Mouse (Mus musculus): ENCODE data around the gene Lrrc27. TPM values are rescaled to one million over a fixed set of nuclear protein-coding genes. Genes with fewer than 3 reads are reported as not detected.

The Lrrc27 gene
- polyA plus RNA-seq, 1 experiment from 2014 or later, result 3.7 TPM

DNA sequence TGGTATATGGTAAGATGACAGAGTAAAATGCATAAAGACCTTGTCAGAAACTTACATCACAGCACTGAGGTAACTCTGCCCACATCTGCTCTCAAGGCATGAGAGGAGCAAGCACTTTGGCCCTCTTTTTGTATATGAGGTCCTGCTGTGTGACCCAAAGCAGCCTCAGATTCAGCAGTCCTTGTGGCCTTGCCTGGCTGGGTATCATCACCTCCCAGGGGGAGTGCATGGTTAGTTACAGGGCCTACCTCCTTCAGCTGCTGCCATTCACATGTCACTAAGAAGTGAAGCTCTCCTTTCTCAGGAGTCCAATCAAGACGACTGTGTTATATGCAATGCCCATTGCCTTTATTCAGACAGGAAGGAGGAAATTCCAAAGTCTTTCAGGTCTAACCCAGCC is 2.7 kb downstream of the Lrrc27 start:
- H3K4me2 ChIP-seq, result no peak overlapping the region
- H3K4me3 ChIP-seq, result no peak overlapping the region
- no peak overlapping the region for H3K27ac ChIP-seq
- no peak for ATAC-seq
- H3K9me3 ChIP-seq (replicated peaks), result no peaks in the 10 kb centered on the region
- H3K36me3 ChIP-seq (ENCODE audit: poor library complexity, severe bottlenecking), result no peaks in the 10 kb centered on the region
- no peaks in the 10 kb centered on the region for H3K27me3 ChIP-seq
- 88% methylated on average over 1 of the region's 1 CpGs for whole genome bisulfite sequencing
- H3K4me1 ChIP-seq, result peaks cover 12% of the 10 kb centered on the region
- no peak overlapping the region for H3K9ac ChIP-seq

DNA sequence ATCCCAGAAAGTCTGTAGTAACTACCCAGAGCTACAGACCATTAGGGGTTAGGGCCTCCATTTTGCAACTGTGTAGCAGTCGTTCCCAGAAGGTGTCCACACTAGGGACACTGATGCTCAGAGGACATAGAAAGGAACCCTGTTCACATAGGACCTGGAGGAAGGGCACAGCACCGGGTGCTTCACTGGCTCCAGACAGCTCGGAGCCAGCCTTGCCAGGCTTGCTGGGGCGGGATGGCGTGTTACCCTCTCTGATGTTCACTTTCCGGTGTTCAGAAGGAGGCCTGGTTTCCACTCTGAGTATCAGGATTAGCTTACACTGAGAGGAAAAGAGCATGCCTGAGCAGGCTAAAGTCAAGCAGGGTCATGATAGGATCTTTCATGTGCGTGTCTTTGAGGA is 3.2 kb downstream of the Lrrc27 start:
- Histone ChIP-seq H3K27ac (no peak overlapping the region), H3K4me2 (no peak overlapping the region), H3K9ac (no peak overlapping the region), H3K4me1 (peaks cover 12% of the 10 kb centered on the region), H3K4me3 (no peak overlapping the region), H3K9me3 (replicated peaks) (no peaks in the 10 kb centered on the region), H3K36me3 (ENCODE audit: poor library complexity, severe bottlenecking) (no peaks in the 10 kb centered on the region), H3K27me3 (no peaks in the 10 kb centered on the region)
- 90% methylated on average over 7 of the region's 7 CpGs for WGBS
- no peak for ATAC-seq

DNA sequence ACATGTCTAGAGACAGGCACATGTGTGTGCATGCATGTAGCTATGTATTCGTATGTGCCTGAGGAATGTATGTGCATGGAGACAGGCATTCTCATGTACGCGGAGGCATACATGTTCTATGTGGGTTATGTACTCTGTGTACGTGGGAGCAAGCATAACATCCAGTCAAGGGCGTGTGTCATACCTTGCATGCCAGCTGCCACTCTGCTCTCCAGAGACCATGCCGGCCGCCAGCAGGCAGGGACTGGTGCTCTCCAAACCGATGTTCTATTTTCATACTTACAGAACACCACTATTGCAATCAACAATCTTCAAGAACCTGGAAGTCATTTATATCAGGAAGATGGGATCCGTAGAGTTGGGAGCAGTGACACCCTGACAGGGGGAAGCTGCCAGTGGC is 3.7 kb downstream of the Lrrc27 start:
- Histone ChIP-seq H3K9ac (no peak overlapping the region), H3K36me3 (ENCODE audit: poor library complexity, severe bottlenecking) (no peaks in the 10 kb centered on the region), H3K4me2 (no peak overlapping the region), H3K9me3 (replicated peaks) (no peaks in the 10 kb centered on the region), H3K4me1 (peaks cover 12% of the 10 kb centered on the region), H3K4me3 (no peak overlapping the region), H3K27me3 (no peaks in the 10 kb centered on the region), H3K27ac (no peak overlapping the region)
- no peak for ATAC-seq
- WGBS, result 95% methylated on average over 9 of the region's 9 CpGs

DNA sequence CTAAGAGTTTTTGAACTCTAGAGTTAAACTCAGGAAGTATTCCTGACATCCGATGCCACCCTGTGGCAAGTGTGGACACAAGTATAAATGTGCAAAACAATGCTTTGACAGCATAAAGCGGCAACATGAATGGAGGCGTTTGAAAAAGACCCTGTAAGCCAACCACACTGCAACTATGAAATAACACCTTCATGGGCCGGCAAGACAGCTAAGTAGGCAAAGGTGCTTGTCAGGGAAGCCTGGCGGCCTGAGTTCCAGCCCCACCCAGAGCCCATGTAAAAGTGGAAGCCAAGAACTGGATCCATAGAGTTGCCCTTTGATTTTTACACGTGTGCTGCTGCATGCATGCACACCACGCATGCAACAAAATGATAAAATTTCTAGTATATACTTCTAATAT is 4.3 kb downstream of the Lrrc27 start:
- ATAC-seq, result no peak
- H3K4me2 ChIP-seq, result no peak overlapping the region
- H3K4me1 ChIP-seq, result peaks cover 12% of the 10 kb centered on the region
- H3K4me3 ChIP-seq, result no peak overlapping the region
- no peak overlapping the region for H3K27ac ChIP-seq
- H3K9ac ChIP-seq, result no peak overlapping the region
- no peaks in the 10 kb centered on the region for H3K9me3 ChIP-seq (replicated peaks)
- H3K36me3 ChIP-seq (ENCODE audit: poor library complexity, severe bottlenecking), result no peaks in the 10 kb centered on the region
- 77% methylated on average over 7 of the region's 7 CpGs for WGBS
- H3K27me3 ChIP-seq, result no peaks in the 10 kb centered on the region

DNA sequence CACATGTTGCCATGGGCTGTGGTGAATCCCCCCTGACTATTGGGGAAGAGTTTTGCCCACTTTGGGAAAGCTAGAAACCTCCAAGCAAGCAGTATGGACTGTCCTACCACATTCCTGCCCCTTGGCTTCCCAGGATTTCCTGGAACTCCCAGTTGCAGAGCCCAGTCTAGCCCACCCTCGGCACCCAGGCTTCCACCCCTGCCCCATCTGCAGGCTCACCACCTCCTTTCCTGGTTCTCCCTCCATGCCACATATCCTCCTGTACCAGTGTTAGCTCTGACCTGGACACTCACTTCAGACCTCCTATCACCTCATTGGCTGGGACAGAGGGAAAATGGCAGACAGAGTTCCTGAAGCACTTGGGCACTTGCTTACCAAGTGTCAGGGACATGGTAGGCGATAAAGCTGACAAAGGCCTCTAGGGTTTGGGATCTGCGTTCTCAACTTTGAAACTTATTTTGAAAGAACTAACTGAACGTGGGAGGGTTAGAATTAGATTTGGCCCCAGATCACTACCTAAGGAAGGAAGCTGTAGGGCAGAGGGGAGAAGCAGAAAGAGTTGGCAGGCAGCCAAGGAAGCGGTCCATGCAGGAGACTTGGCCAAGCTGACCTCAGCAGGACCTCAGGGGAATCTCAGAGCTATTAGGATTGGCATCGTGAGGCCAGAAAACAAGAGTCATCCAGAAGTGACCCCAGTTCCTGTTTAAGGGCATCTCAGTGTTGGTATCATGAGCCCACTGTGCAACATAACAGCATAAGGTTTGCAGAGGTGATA is 6.0 kb downstream of the Lrrc27 start:
- H3K9me3 ChIP-seq (replicated peaks), result no peaks in the 10 kb centered on the region
- no peak overlapping the region for H3K9ac ChIP-seq
- no peaks in the 10 kb centered on the region for H3K27me3 ChIP-seq
- peaks cover under 1% of the 10 kb centered on the region for H3K4me1 ChIP-seq
- H3K4me3 ChIP-seq, result no peak overlapping the region
- no peak for ATAC-seq
- no peak overlapping the region for H3K27ac ChIP-seq
- no peaks in the 10 kb centered on the region for H3K36me3 ChIP-seq (ENCODE audit: poor library complexity, severe bottlenecking)
- 76% methylated on average over 6 of the region's 6 CpGs for WGBS
- no peak overlapping the region for H3K4me2 ChIP-seq

DNA sequence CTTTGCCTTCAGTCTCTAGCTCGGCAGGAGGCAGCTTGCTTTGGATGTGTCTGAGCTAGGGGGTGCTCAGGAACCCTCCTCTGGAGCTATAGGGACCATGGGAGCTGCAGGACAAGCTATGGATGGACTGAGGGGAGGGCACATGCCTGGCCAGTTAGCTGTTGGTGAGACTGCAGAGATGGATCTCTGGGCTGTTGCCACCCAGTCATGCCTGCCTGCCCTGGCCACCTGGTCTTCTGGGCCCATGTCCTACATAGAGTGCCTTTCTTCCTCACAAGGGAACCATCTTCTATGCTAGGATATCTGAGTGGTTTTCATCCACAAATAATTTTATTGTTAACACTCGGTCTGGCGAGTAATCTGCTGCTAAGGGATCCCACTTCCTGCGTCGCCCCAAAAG is 6.7 kb downstream of the Lrrc27 start:
- no peaks in the 10 kb centered on the region for H3K4me1 ChIP-seq
- no peak overlapping the region for H3K4me2 ChIP-seq
- WGBS, result 78% methylated on average over 5 of the region's 5 CpGs
- H3K36me3 ChIP-seq (ENCODE audit: poor library complexity, severe bottlenecking), result no peaks in the 10 kb centered on the region
- no peaks in the 10 kb centered on the region for H3K9me3 ChIP-seq (replicated peaks)
- no peaks in the 10 kb centered on the region for H3K27me3 ChIP-seq
- H3K9ac ChIP-seq, result no peak overlapping the region
- H3K27ac ChIP-seq, result no peak overlapping the region
- no peak for ATAC-seq
- H3K4me3 ChIP-seq, result no peak overlapping the region

DNA sequence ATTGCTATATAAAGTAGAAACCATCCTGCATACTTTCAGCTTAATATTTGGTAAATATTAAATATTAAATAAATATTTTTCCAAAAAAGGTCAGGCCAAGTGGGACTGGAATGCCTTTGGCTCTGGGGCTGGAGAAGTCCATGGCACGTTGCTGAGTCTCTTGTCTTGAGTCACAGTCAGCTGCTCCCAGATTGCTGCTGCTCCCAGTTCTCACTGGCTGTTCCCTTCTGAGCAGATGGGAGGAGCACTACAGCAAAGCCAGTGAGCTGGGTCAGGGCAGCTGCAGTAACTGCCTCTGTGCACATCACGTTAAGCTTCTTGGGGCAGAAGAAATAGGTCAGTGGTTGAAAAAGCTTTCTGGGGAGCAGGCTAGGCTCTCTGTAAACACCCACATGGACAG is 7.5 kb downstream of the Lrrc27 start:
- H3K36me3 ChIP-seq (ENCODE audit: poor library complexity, severe bottlenecking), result no peaks in the 10 kb centered on the region
- H3K4me1 ChIP-seq, result no peaks in the 10 kb centered on the region
- H3K4me2 ChIP-seq, result no peak overlapping the region
- no peak overlapping the region for H3K4me3 ChIP-seq
- no peaks in the 10 kb centered on the region for H3K9me3 ChIP-seq (replicated peaks)
- H3K27ac ChIP-seq, result no peak overlapping the region
- no peak overlapping the region for H3K9ac ChIP-seq
- H3K27me3 ChIP-seq, result no peaks in the 10 kb centered on the region
- 51% methylated on average over 2 of the region's 2 CpGs for WGBS
- ATAC-seq, result no peak

DNA sequence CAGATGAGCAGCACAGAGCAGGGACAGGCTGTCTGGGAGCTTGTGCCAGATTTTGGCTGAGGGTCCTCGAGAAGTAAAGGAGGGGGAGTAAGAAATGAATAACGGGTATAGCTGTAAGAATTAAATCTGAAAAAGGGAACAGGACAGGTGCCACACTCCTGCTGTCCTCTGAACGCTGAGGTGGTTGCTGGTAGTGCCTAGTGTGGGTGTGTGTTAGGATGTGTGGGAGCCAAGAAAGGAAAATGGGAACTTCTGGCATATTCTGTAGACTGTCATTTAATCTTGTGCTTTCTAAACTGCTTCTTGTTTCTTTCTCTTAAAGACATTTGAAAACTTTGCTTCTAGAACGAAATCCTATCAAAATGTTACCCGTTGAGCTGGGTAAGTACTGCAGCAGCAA is 8.3 kb downstream of the Lrrc27 start:
- no peaks in the 10 kb centered on the region for H3K9me3 ChIP-seq (replicated peaks)
- H3K27me3 ChIP-seq, result no peaks in the 10 kb centered on the region
- H3K9ac ChIP-seq, result no peak overlapping the region
- H3K4me1 ChIP-seq, result no peaks in the 10 kb centered on the region
- H3K4me3 ChIP-seq, result no peak overlapping the region
- no peak overlapping the region for H3K27ac ChIP-seq
- no peak for ATAC-seq
- no peaks in the 10 kb centered on the region for H3K36me3 ChIP-seq (ENCODE audit: poor library complexity, severe bottlenecking)
- H3K4me2 ChIP-seq, result no peak overlapping the region
- 81% methylated on average over 5 of the region's 5 CpGs for WGBS

DNA sequence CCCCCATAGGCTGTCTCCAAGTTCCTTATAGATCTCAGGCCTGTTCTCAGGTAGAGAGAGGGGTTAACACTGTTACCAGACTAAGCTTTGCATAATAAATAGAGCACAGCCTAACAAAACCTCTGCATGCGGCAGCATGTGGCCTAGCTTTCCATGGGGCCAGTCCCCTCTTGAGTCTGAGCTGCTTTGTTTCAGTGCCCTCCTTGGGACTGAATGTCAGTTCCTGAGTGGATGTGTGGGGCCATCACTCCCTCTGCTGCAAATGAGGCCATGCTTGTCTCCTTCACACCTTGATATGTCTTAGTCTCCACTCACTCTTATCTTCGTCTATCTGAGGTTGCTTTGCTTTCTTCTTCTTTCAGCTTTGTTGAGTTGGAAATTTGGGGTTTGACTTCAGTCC is 9.1 kb downstream of the Lrrc27 start:
- Histone ChIP-seq H3K27me3 (no peaks in the 10 kb centered on the region), H3K27ac (no peak overlapping the region), H3K9me3 (replicated peaks) (no peaks in the 10 kb centered on the region), H3K4me2 (no peak overlapping the region), H3K9ac (no peak overlapping the region), H3K4me1 (no peaks in the 10 kb centered on the region), H3K4me3 (no peak overlapping the region), H3K36me3 (ENCODE audit: poor library complexity, severe bottlenecking) (no peaks in the 10 kb centered on the region)
- ATAC-seq, result no peak
- 50% methylated on average over 2 of the region's 2 CpGs for WGBS

DNA sequence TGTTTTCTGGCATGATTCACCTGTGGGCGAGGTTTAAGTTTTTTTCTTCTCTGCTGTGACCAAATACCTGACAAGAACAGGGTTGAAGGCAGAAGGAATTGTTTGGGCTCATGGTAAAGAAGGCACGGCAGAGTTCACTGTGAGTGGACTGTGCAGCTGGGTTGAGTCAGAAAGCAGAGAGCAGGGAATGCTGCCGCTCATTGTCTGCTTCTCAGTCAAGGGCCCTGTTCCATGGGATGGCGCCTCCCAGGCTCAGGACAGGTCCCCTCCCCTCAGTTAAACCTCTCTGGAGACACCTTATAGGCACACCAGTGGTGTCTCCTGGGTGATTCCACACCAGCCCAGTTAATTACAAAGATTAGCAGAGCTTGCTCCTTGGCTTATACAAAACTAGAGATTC is 9.6 kb downstream of the Lrrc27 start:
- Histone ChIP-seq H3K4me3 (no peak overlapping the region), H3K27ac (no peak overlapping the region), H3K27me3 (no peaks in the 10 kb centered on the region), H3K36me3 (ENCODE audit: poor library complexity, severe bottlenecking) (no peaks in the 10 kb centered on the region), H3K4me2 (no peak overlapping the region), H3K9ac (no peak overlapping the region), H3K9me3 (replicated peaks) (no peaks in the 10 kb centered on the region), H3K4me1 (no peaks in the 10 kb centered on the region)
- 74% methylated on average over 4 of the region's 4 CpGs for WGBS
- ATAC-seq, result no peak

DNA sequence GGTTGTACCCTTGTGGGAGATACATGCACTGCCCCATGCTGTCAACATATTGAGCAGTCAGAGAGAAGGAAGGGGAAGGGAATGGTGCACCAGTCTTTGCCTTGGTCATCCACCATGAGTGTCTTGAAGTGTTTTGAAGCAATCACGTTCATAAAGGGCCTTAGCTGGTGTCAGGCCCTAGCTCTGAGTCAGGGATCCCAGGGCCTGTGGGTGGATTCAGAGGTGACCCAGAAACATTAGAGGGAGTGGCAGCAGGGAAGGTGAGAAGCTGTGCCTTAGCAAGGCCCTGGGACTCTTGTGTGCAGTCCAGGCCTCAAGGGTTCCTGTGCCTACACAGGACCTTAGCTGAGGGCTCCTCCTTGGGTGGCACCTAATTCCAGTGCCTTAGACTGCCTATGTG is 11.3 kb downstream of the Lrrc27 start:
- Histone ChIP-seq H3K4me3 (no peak overlapping the region), H3K9me3 (replicated peaks) (no peaks in the 10 kb centered on the region), H3K27ac (no peak overlapping the region), H3K4me1 (no peaks in the 10 kb centered on the region), H3K9ac (no peak overlapping the region), H3K4me2 (no peak overlapping the region), H3K36me3 (ENCODE audit: poor library complexity, severe bottlenecking) (no peaks in the 10 kb centered on the region), H3K27me3 (no peaks in the 10 kb centered on the region)
- ATAC-seq, result no peak
- WGBS, result 75% methylated on average over 1 of the region's 1 CpGs

DNA sequence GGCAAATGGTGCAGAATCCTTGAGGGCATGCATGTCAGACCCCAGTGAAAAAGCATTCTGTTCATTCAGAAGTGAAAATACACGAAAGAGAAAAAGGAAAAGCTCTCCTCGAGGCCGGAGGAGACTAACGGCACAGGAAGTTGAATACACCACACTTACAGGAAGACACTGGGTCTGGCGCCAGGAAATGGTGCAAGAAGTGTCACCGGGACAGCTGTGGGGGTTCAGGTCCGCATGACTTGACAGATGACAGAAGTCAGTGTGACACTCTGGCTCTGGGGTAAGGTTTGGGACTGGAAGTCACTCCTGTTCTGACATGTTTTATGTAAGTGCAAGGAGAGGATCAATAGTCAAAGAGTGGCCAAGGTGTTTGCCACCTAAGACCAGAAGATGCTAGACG is 11.9 kb downstream of the Lrrc27 start:
- no peaks in the 10 kb centered on the region for H3K36me3 ChIP-seq (ENCODE audit: poor library complexity, severe bottlenecking)

DNA sequence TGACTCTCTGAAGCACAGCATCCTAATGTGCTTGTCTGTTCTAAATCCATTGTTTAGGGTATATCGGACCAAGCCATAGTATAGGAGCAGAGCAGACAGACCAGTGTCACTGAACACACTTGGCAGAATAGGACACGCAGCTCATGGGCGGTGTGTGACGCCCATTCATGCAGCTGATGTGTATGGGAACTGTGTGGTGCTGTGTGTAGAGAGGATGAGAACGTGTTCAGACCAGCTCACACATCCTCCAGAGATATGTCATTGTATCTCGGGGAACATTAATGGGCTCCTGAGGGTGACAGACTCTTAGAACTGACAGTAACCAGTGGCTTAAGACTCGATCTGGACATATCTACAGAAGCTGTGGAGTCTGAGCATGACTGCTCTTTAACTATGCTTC is 13.6 kb downstream of the Lrrc27 start:
- Histone ChIP-seq H3K27ac (no peak overlapping the region), H3K9me3 (replicated peaks) (no peaks in the 10 kb centered on the region), H3K9ac (no peak overlapping the region), H3K4me1 (no peaks in the 10 kb centered on the region), H3K27me3 (no peaks in the 10 kb centered on the region), H3K4me2 (no peak overlapping the region), H3K4me3 (no peak overlapping the region), H3K36me3 (ENCODE audit: poor library complexity, severe bottlenecking) (no peaks in the 10 kb centered on the region)
- 85% methylated on average over 7 of the region's 7 CpGs for WGBS
- no peak for ATAC-seq

More for the DNA sequence above, 11.9 kb downstream of the Lrrc27 start:
- WGBS, result 83% methylated on average over 8 of the region's 8 CpGs
- no peak for ATAC-seq
- no peak overlapping the region for H3K4me3 ChIP-seq
- H3K9ac ChIP-seq, result no peak overlapping the region
- H3K27ac ChIP-seq, result no peak overlapping the region
- H3K27me3 ChIP-seq, result no peaks in the 10 kb centered on the region
- H3K4me2 ChIP-seq, result no peak overlapping the region
- H3K4me1 ChIP-seq, result no peaks in the 10 kb centered on the region
- no peaks in the 10 kb centered on the region for H3K9me3 ChIP-seq (replicated peaks)

Measured in forebrain, embryonic 13.5 days (tissue).